Mouse (Mus musculus): ENCODE results near the gene Wwox. TPM values are rescaled to one million over a fixed set of nuclear protein-coding genes. Genes with fewer than 3 reads are reported as not detected.
A peak's percentile ranks its signal among the peaks of the same experiment; 100 is the strongest.

Gene Wwox
- polyA plus RNA-seq, 1 experiment = 17.3 TPM

- no peak overlapping the region for H3K4me3 ChIP-seq (ENCODE audit: insufficient read depth, low read length)
- no peak overlapping the region for H3K27ac ChIP-seq (ENCODE audit: insufficient read depth, low read length)
- TF ChIP-seq CTCF (IDR thresholded peaks at IDR 0.05; ENCODE audit: extremely low read depth, insufficient read depth, low read length) = no peak
- no peak for TF ChIP-seq POLR2A (IDR thresholded peaks at IDR 0.05; ENCODE audit: extremely low read depth, insufficient read depth, low read length)
- no peaks in the 10 kb centered on the region for H3K4me1 ChIP-seq (ENCODE audit: control insufficient read depth, insufficient read depth, low read length)
Observed at GRCm38 (mm10) chr8:114880475-114881135, 441.1 kb downstream of the Wwox start.

- TF ChIP-seq CTCF (IDR thresholded peaks at IDR 0.05; ENCODE audit: extremely low read depth, insufficient read depth, low read length) = no peak
- no peak for TF ChIP-seq POLR2A (IDR thresholded peaks at IDR 0.05; ENCODE audit: extremely low read depth, insufficient read depth, low read length)
- no peak overlapping the region for H3K4me3 ChIP-seq (ENCODE audit: insufficient read depth, low read length)
- no peaks in the 10 kb centered on the region for H3K4me1 ChIP-seq (ENCODE audit: control insufficient read depth, insufficient read depth, low read length)
- H3K27ac ChIP-seq (ENCODE audit: insufficient read depth, low read length) = no peak overlapping the region
Observed at GRCm38 (mm10) chr8:114881891-114882401, 442.5 kb downstream of the Wwox start.

GRCm38 (mm10) chr8:114882504-114882903 is 443.0 kb downstream of the Wwox start:
- Histone ChIP-seq H3K27ac (ENCODE audit: insufficient read depth, low read length) (no peak overlapping the region), H3K4me1 (ENCODE audit: control insufficient read depth, insufficient read depth, low read length) (no peaks in the 10 kb centered on the region), H3K4me3 (ENCODE audit: insufficient read depth, low read length) (no peak overlapping the region)
- TF ChIP-seq CTCF (IDR thresholded peaks at IDR 0.05; ENCODE audit: extremely low read depth, insufficient read depth, low read length) = no peak
- TF ChIP-seq POLR2A (IDR thresholded peaks at IDR 0.05; ENCODE audit: extremely low read depth, insufficient read depth, low read length) = no peak

- TF ChIP-seq CTCF (IDR thresholded peaks at IDR 0.05; ENCODE audit: extremely low read depth, insufficient read depth, low read length) = no peak
- TF ChIP-seq POLR2A (IDR thresholded peaks at IDR 0.05; ENCODE audit: extremely low read depth, insufficient read depth, low read length) = no peak
- Histone ChIP-seq H3K4me1 (ENCODE audit: control insufficient read depth, insufficient read depth, low read length) (no peaks in the 10 kb centered on the region), H3K4me3 (ENCODE audit: insufficient read depth, low read length) (no peak overlapping the region), H3K27ac (ENCODE audit: insufficient read depth, low read length) (no peak overlapping the region)
Observed at GRCm38 (mm10) chr8:114882936-114883606, 443.6 kb downstream of the Wwox start.

GRCm38 (mm10) chr8:114883967-114884366 is 444.5 kb downstream of the Wwox start:
- no peaks in the 10 kb centered on the region for H3K4me1 ChIP-seq (ENCODE audit: control insufficient read depth, insufficient read depth, low read length)
- no peak overlapping the region for H3K27ac ChIP-seq (ENCODE audit: insufficient read depth, low read length)
- no peak overlapping the region for H3K4me3 ChIP-seq (ENCODE audit: insufficient read depth, low read length)
- TF ChIP-seq POLR2A (IDR thresholded peaks at IDR 0.05; ENCODE audit: extremely low read depth, insufficient read depth, low read length) (no peak), CTCF (IDR thresholded peaks at IDR 0.05; ENCODE audit: extremely low read depth, insufficient read depth, low read length) (peak; percentile 14; the same call in 1 of the 2 replicates)

- Histone ChIP-seq H3K4me1 (ENCODE audit: control insufficient read depth, insufficient read depth, low read length) (0 out of 2 replicates have a peak, but pooled peaks cover under 1% of the 10 kb centered on the region), H3K27ac (ENCODE audit: insufficient read depth, low read length) (no peak overlapping the region), H3K4me3 (ENCODE audit: insufficient read depth, low read length) (no peak overlapping the region)
- no peak for TF ChIP-seq CTCF (IDR thresholded peaks at IDR 0.05; ENCODE audit: extremely low read depth, insufficient read depth, low read length)
- no peak for TF ChIP-seq POLR2A (IDR thresholded peaks at IDR 0.05; ENCODE audit: extremely low read depth, insufficient read depth, low read length)
Observed at GRCm38 (mm10) chr8:114885026-114885592, 445.7 kb downstream of the Wwox start.

- Histone ChIP-seq H3K4me3 (ENCODE audit: insufficient read depth, low read length) (no peak overlapping the region), H3K4me1 (ENCODE audit: control insufficient read depth, insufficient read depth, low read length) (0 out of 2 replicates have a peak, but pooled peaks cover 1% of the 10 kb centered on the region), H3K27ac (ENCODE audit: insufficient read depth, low read length) (no peak overlapping the region)
- no peak for TF ChIP-seq CTCF (IDR thresholded peaks at IDR 0.05; ENCODE audit: extremely low read depth, insufficient read depth, low read length)
- no peak for TF ChIP-seq POLR2A (IDR thresholded peaks at IDR 0.05; ENCODE audit: extremely low read depth, insufficient read depth, low read length)
Observed at GRCm38 (mm10) chr8:114888388-114888787, 448.9 kb downstream of the Wwox start.

GRCm38 (mm10) chr8:114889578-114890374 is 450.3 kb downstream of the Wwox start:
- no peak overlapping the region for H3K4me3 ChIP-seq (ENCODE audit: insufficient read depth, low read length)
- no peak overlapping the region for H3K27ac ChIP-seq (ENCODE audit: insufficient read depth, low read length)
- TF ChIP-seq POLR2A (IDR thresholded peaks at IDR 0.05; ENCODE audit: extremely low read depth, insufficient read depth, low read length) (no peak), CTCF (IDR thresholded peaks at IDR 0.05; ENCODE audit: extremely low read depth, insufficient read depth, low read length) (no peak)
- 0 out of 2 replicates have a peak, but pooled peaks cover 1% of the 10 kb centered on the region for H3K4me1 ChIP-seq (ENCODE audit: control insufficient read depth, insufficient read depth, low read length)

GRCm38 (mm10) chr8:114890478-114890877 is 451.0 kb downstream of the Wwox start:
- Histone ChIP-seq H3K4me1 (ENCODE audit: control insufficient read depth, insufficient read depth, low read length) (0 out of 2 replicates have a peak, but pooled peaks cover 1% of the 10 kb centered on the region), H3K27ac (ENCODE audit: insufficient read depth, low read length) (no peak overlapping the region), H3K4me3 (ENCODE audit: insufficient read depth, low read length) (no peak overlapping the region)
- TF ChIP-seq POLR2A (IDR thresholded peaks at IDR 0.05; ENCODE audit: extremely low read depth, insufficient read depth, low read length) = no peak
- TF ChIP-seq CTCF (IDR thresholded peaks at IDR 0.05; ENCODE audit: extremely low read depth, insufficient read depth, low read length) = no peak
